28 mouse cellular contexts compared by ENCODE assay signal in genomic region chr2:44970087-44970646, GRCm38 (mm10). TPM values are rescaled to one million over a fixed set of nuclear protein-coding genes. Genes with fewer than 3 reads are reported as not detected.
DNase-seq lines count a peak whose midpoint lies in the region; ATAC-seq and TF ChIP-seq lines count a peak whose summit lies in the region.
"Had no signal": no experiment of that assay in that cellular context is flagged by ENCODE, and none has a peak within 500 bp of the region (broad histone marks: within the 10 kb centered on the region; RNA-seq: fewer than 3 reads in every experiment).

No protein-coding gene starts in this region.

- 58% methylated on average over 6 of the region's 6 CpGs for WGBS in liver, embryonic 11.5 days
- 67% methylated on average over 6 of the region's 6 CpGs for WGBS in liver, postnatal 0 days (ENCODE audit: insufficient replicate concordance)
- WGBS in kidney, adult 2 months = 93% methylated on average over 6 of the region's 6 CpGs

- peak; percentile 55; the same call in 1 of the 2 replicates for TF ChIP-seq EP300 in liver, postnatal 0 days (IDR thresholded peaks at IDR 0.05; ENCODE audit: low read depth)

- no peak for DNase-seq in liver, embryonic 11.5 days (ENCODE audit: low spot score)
- no peak for DNase-seq in liver
- peak; percentile 63 for DNase-seq in R1 (ENCODE audit: low read depth, low spot score)
- DNase-seq in liver, postnatal 0 days = no peak
- DNase-seq in kidney, adult 2 months = no peak
- DNase-seq in kidney, postnatal 10 days = no peak
- DNase-seq in urinary bladder, postnatal 10 days (ENCODE audit: low spot score) = no peak
- DNase-seq: cerebellum, adult 18-20 months; cerebellum, postnatal 14 days; embryo, embryonic 11 days; gastrocnemius, postnatal 10 days; kidney, adult 8-10 months; kidney, postnatal 25 days; layer of hippocampus, postnatal 36 days; thymus, adult 2 months; thymus, postnatal 4 days had no signal

- no peak overlapping the region for H3K4me3 ChIP-seq in liver, embryonic 11.5 days (ENCODE audit: low read depth, low read length)
- no peak overlapping the region for H3K4me3 ChIP-seq in liver, postnatal 0 days (ENCODE audit: low read depth, low read length)
- no peak overlapping the region for H3K4me3 ChIP-seq in kidney, adult 2 months (ENCODE audit: insufficient read depth, low read depth, low read length)
- H3K4me3 ChIP-seq: embryonic facial prominence, embryonic 13.5 days; forebrain, embryonic 13.5 days; heart, embryonic 13.5 days; hindbrain, embryonic 13.5 days; layer of hippocampus, adult 2 months; limb, embryonic 13.5 days; midbrain, embryonic 10.5 days had no signal

- H3K4me1 ChIP-seq in liver, embryonic 11.5 days (replicated peaks; ENCODE audit: control insufficient read depth, insufficient read depth, low read length) = peaks cover 9% of the 10 kb centered on the region
- H3K4me1 ChIP-seq in liver, postnatal 0 days (ENCODE audit: insufficient read depth) = peaks cover 4% of the 10 kb centered on the region
- H3K4me1 ChIP-seq in kidney, adult 2 months (ENCODE audit: control insufficient read depth, insufficient read depth, low read length) = no peaks in the 10 kb centered on the region
- H3K4me1 ChIP-seq: embryonic facial prominence, embryonic 13.5 days; forebrain, embryonic 13.5 days; hindbrain, embryonic 13.5 days; limb, embryonic 13.5 days; midbrain, embryonic 10.5 days had no signal

- no peaks in the 10 kb centered on the region for H3K27me3 ChIP-seq in liver, embryonic 11.5 days (replicated peaks; ENCODE audit: control insufficient read depth, insufficient read depth, low read length)
- H3K27me3 ChIP-seq in liver, postnatal 0 days (ENCODE audit: insufficient read depth, low read length) = no peaks in the 10 kb centered on the region
- H3K27me3 ChIP-seq in kidney, adult 2 months (replicated peaks; ENCODE audit: control insufficient read depth, insufficient read depth, low read length) = no peaks in the 10 kb centered on the region
- H3K27me3 ChIP-seq: embryonic facial prominence, embryonic 13.5 days; forebrain, embryonic 13.5 days; heart, embryonic 13.5 days; hindbrain, embryonic 13.5 days; limb, embryonic 13.5 days had no signal

- TF ChIP-seq POLR2A in kidney, adult 2 months (IDR thresholded peaks at IDR 0.05; ENCODE audit: low read depth, low read length) = no peak

- no peak for TF ChIP-seq CTCF in liver, postnatal 0 days (IDR thresholded peaks at IDR 0.05; ENCODE audit: low read depth)
- no peak for TF ChIP-seq CTCF in kidney, adult 2 months (conservative IDR thresholded peaks at IDR 0.05; ENCODE audit: insufficient read depth, insufficient read length, low read depth, low read length)

- H3K27ac ChIP-seq in liver, embryonic 11.5 days (ENCODE audit: low read depth, low read length) = peak overlapping the region; percentile 2; the same call in 1 of the 2 replicates
- no peak overlapping the region for H3K27ac ChIP-seq in liver, postnatal 0 days (ENCODE audit: low read depth)
- no peak overlapping the region for H3K27ac ChIP-seq in kidney, adult 2 months (ENCODE audit: insufficient read depth, low read depth, low read length)
- H3K27ac ChIP-seq: embryonic facial prominence, embryonic 13.5 days; forebrain, embryonic 13.5 days; heart, embryonic 13.5 days; hindbrain, embryonic 13.5 days; layer of hippocampus, adult 2 months; limb, embryonic 13.5 days; midbrain, embryonic 10.5 days; stomach, postnatal 0 days had no signal

- 0 out of 2 replicates have a peak, but pooled peaks have one; percentile 47 for ATAC-seq in liver, embryonic 11.5 days (replicated peaks; ENCODE audit: low FRiP score)
- ATAC-seq in erythroblast, adult 5-6 weeks (replicated peaks; ENCODE audit: low FRiP score, poor library complexity, severe bottlenecking) = peak; percentile 42; the same call in 1 of the 2 replicates
- no peak for ATAC-seq in liver, postnatal 0 days
- ATAC-seq: forebrain, embryonic 13.5 days; inflammation-experienced regulatory T-cells, adult 6 months had no signal

- no peak overlapping the region for H3K9ac ChIP-seq in liver, embryonic 11.5 days (ENCODE audit: low read depth, low read length)
- H3K9ac ChIP-seq in liver, postnatal 0 days (replicated peaks) = no peak overlapping the region
- H3K9ac ChIP-seq: embryonic facial prominence, embryonic 13.5 days; forebrain, embryonic 13.5 days; heart, embryonic 13.5 days; hindbrain, embryonic 13.5 days; limb, embryonic 13.5 days; lung, embryonic 14.5 days had no signal

- no peaks in the 10 kb centered on the region for H3K36me3 ChIP-seq in liver, embryonic 11.5 days (ENCODE audit: control insufficient read depth, insufficient read depth, low read length)
- H3K36me3 ChIP-seq in liver, postnatal 0 days (replicated peaks; ENCODE audit: insufficient read depth, low read length) = no peaks in the 10 kb centered on the region
- no peaks in the 10 kb centered on the region for H3K36me3 ChIP-seq in kidney, adult 2 months (ENCODE audit: control insufficient read depth, insufficient read depth, low read length)
- H3K36me3 ChIP-seq: embryonic facial prominence, embryonic 13.5 days; G1E; heart, embryonic 13.5 days; hindbrain, embryonic 13.5 days; limb, embryonic 13.5 days; midbrain, embryonic 10.5 days had no signal

- H3K9me3 ChIP-seq in liver, embryonic 11.5 days (ENCODE audit: control insufficient read depth, low read length) = no peaks in the 10 kb centered on the region
- no peaks in the 10 kb centered on the region for H3K9me3 ChIP-seq in liver, postnatal 0 days (ENCODE audit: low read length)
- H3K9me3 ChIP-seq: embryonic facial prominence, embryonic 13.5 days; forebrain, embryonic 13.5 days; G1E; heart, embryonic 13.5 days; hindbrain, embryonic 13.5 days; limb, embryonic 13.5 days; midbrain, embryonic 10.5 days had no signal

- no peak overlapping the region for H3K4me2 ChIP-seq in liver, embryonic 11.5 days
- H3K4me2 ChIP-seq in liver, postnatal 0 days (ENCODE audit: low read depth, low read length) = peak overlapping the region; percentile 7; the same call in 1 of the 2 replicates
- H3K4me2 ChIP-seq: embryonic facial prominence, embryonic 13.5 days; forebrain, embryonic 13.5 days; heart, embryonic 13.5 days; hindbrain, embryonic 13.5 days; limb, embryonic 13.5 days; lung, embryonic 14.5 days had no signal

RNA-seq across cellular contexts. Expression of gene Gtdc1, which starts 42.7 kb away (rescaled TPM):
- polyA plus RNA-seq in liver, embryonic 11.5 days (2014; fragmentation: Nextera tagmentation; extraction: Ambion mirVana) = 8.1 and 8.5 TPM in 2 replicates
- 6.1 and 13.3 TPM in 2 replicates for total RNA-seq in erythroblast, adult 5-6 weeks (2015; ENCODE audit: low replicate concordance)
- 7.9 and 17.7 TPM in 2 replicates for total RNA-seq in erythroblast, adult 5-6 weeks (2017; ENCODE audit: low replicate concordance)
- polyA plus RNA-seq in liver, postnatal 0 days (2015; fragmentation: Nextera tagmentation; extraction: Ambion mirVana) = 7.8 and 8.5 TPM in 2 replicates
- 5.0 and 7.2 TPM in 2 replicates for polyA plus RNA-seq in kidney, adult 2 months (2012; rRNA removed)
